Mouse (Mus musculus): ENCODE measurements around the gene Nudt6. TPM values are rescaled to one million over a fixed set of nuclear protein-coding genes. Genes with fewer than 3 reads are reported as not detected.

Gene Nudt6
- polyA plus RNA-seq, 1 experiment from 2014 or later: 8.6 TPM

DNA sequence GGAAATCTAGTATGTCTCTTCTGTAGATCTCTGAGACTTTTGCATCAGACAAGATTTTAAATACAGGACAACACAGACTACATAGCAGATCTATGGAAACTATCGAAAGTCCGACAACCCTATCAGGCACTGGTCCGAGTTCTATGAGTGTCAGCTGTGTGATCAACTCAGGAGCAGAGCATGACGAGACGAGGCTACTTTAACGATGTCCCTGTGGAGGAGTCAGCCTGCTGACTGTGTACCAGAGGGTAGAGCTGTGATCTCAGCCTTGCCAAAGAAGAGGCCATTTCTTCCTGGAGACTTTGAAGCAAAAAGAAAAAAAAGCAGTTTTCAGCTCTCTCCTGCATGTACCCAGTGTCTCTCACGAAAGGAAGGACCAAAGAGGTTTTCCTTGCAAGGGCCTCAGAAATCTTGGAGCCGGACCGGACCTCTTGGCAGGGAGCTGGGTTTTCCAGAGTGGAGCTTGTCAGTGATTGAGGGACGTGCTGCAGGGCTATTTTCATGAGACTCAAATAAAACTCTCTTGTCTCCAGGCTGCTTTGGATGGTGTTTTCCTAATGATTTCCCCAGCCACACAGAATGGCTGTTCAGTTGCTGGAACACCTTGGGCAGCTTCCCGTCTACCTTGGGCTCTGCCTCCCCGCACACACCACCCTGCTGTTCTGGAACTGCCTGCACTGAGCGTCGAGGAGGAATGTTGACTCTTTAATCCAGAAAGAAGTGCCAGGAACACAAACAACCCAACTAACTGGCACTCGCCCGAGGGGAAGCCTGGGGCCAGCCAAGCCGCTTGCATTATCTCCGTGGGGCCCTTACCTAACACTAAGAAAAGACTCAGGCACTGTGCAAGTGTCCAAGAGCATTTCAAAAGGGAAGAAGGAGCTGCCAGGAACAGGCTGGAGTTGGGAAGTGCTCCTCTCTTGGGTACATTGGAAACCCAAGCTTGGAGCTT, 39.8 kb downstream of the Nudt6 start:
- Histone ChIP-seq H3K36me3 (no peaks in the 10 kb centered on the region), H3K4me2 (no peak overlapping the region), H3K27ac (peak overlapping the region; percentile 57; the same call in 1 of the 2 replicates), H3K4me3 (replicated peaks) (no peak overlapping the region), H3K4me1 (0 out of 2 replicates have a peak, but pooled peaks cover 5% of the 10 kb centered on the region), H3K9ac (no peak overlapping the region), H3K27me3 (replicated peaks) (no peaks in the 10 kb centered on the region), H3K9me3 (no peaks in the 10 kb centered on the region)
- no peak for ATAC-seq (ENCODE audit: insufficient read depth, low FRiP score, low read depth)
- WGBS: 62% methylated on average over 18 of the region's 18 CpGs

DNA sequence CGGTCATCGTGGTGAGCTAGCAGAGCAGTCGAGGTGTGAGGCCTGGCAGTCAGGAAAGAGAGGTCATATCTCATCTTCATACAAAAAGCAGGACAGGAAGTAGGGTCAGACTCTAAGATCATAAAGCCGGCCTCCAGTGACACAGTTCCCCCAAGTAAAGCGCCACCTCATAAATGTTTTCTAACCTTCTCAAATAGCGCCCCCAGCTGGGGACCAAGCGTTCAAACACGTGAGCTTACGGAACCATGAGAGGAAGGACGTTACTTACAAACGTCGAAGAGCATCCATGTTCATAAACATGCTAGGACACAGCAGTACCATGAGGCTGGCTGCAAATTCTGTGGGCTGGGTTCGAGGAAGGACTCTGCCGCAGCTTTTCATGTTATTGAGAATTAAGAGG, 40.8 kb downstream of the Nudt6 start:
- no peak overlapping the region for H3K4me3 ChIP-seq (replicated peaks)
- 0 out of 2 replicates have a peak, but pooled peaks cover 5% of the 10 kb centered on the region for H3K4me1 ChIP-seq
- no peaks in the 10 kb centered on the region for H3K27me3 ChIP-seq (replicated peaks)
- H3K9ac ChIP-seq: no peak overlapping the region
- no peaks in the 10 kb centered on the region for H3K9me3 ChIP-seq
- ATAC-seq (ENCODE audit: insufficient read depth, low FRiP score, low read depth): no peak
- WGBS: 80% methylated on average over 14 of the region's 14 CpGs
- H3K27ac ChIP-seq: no peak overlapping the region; the same call in 1 of the 2 replicates
- H3K36me3 ChIP-seq: no peaks in the 10 kb centered on the region
- no peak overlapping the region for H3K4me2 ChIP-seq

- Histone ChIP-seq H3K4me2 (no peak overlapping the region), H3K27me3 (replicated peaks) (no peaks in the 10 kb centered on the region), H3K9me3 (no peaks in the 10 kb centered on the region), H3K9ac (no peak overlapping the region), H3K36me3 (no peaks in the 10 kb centered on the region), H3K4me1 (0 out of 2 replicates have a peak, but pooled peaks cover 5% of the 10 kb centered on the region), H3K27ac (peak overlapping the region; percentile 7; the same call in 1 of the 2 replicates), H3K4me3 (replicated peaks) (no peak overlapping the region)
- ATAC-seq (ENCODE audit: insufficient read depth, low FRiP score, low read depth): no peak
- WGBS: 63% methylated on average over 6 of the region's 6 CpGs
Measured at GRCm38 (mm10) chr3:37378412-37378811, 41.6 kb downstream of the Nudt6 start.

DNA sequence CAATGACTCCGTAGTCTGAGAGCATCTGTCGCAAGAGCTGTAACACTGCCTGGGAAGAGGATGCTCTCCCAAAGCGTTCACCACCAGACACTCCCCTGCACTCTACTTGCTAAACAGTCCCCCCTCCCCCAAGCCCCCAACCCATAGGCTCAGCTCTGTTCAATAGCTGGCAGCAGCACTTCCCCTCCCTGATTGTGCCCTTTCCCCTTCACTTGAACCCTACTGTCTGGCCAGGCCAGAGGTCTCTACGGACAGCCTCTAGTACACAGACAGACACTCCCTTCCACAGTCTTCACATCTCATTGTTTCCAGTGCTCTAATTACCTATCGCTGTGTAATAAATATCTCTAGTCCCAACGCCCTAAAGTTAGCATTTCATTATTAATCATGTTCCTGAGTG, 42.1 kb downstream of the Nudt6 start:
- WGBS: 63% methylated on average over 6 of the region's 6 CpGs
- no peak overlapping the region for H3K4me2 ChIP-seq
- no peaks in the 10 kb centered on the region for H3K36me3 ChIP-seq
- no peaks in the 10 kb centered on the region for H3K9me3 ChIP-seq
- no peak overlapping the region for H3K4me3 ChIP-seq (replicated peaks)
- no peak overlapping the region for H3K27ac ChIP-seq
- ATAC-seq (ENCODE audit: insufficient read depth, low FRiP score, low read depth): no peak
- 0 out of 2 replicates have a peak, but pooled peaks cover 5% of the 10 kb centered on the region for H3K4me1 ChIP-seq
- H3K27me3 ChIP-seq (replicated peaks): no peaks in the 10 kb centered on the region
- H3K9ac ChIP-seq: no peak overlapping the region

- WGBS: 82% methylated on average over 11 of the region's 11 CpGs
Measured at GRCm38 (mm10) chr3:37373712-37374111, 46.3 kb downstream of the Nudt6 start.

DNA sequence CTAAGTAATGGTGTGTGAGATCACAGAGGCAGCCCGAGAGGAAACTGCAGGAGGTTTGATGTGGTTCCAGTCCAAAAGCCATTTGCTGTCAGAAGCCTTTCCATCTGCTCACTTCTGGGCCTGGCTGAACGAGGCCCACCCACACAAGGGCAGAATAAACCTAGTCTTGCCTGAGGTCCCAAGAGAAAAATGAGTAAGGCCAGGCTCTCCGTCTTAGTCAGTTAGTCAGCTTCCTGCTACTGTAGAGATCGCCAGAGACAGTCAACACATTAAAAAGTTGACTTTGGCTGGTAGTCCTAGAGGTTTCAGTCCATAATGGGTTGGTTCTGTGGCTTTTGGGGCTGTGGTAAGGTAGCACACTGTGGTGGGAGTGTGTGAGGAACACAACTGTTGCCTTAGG, 49.6 kb downstream of the Nudt6 start:
- H3K9ac ChIP-seq: no peak overlapping the region
- no peak overlapping the region for H3K4me3 ChIP-seq (replicated peaks)
- H3K4me2 ChIP-seq: no peak overlapping the region
- whole genome bisulfite sequencing: 59% methylated on average over 4 of the region's 4 CpGs
- no peaks in the 10 kb centered on the region for H3K36me3 ChIP-seq
- no peak for ATAC-seq (ENCODE audit: insufficient read depth, low FRiP score, low read depth)
- H3K4me1 ChIP-seq: no peaks in the 10 kb centered on the region; the same call in 1 of the 2 replicates
- no peaks in the 10 kb centered on the region for H3K27me3 ChIP-seq (replicated peaks)
- no peak overlapping the region for H3K27ac ChIP-seq
- H3K9me3 ChIP-seq: no peaks in the 10 kb centered on the region

More at GRCm38 (mm10) chr3:37373712-37374111, 46.3 kb downstream of the Nudt6 start:
- H3K9me3 ChIP-seq: no peaks in the 10 kb centered on the region
- no peak overlapping the region for H3K9ac ChIP-seq
- no peak overlapping the region for H3K4me3 ChIP-seq (replicated peaks)
- H3K36me3 ChIP-seq: no peaks in the 10 kb centered on the region
- no peaks in the 10 kb centered on the region for H3K4me1 ChIP-seq
- no peak overlapping the region for H3K27ac ChIP-seq
- ATAC-seq (ENCODE audit: insufficient read depth, low FRiP score, low read depth): no peak
- H3K27me3 ChIP-seq (replicated peaks): no peaks in the 10 kb centered on the region
- H3K4me2 ChIP-seq: no peak overlapping the region

- 56% methylated on average over 4 of the region's 4 CpGs for WGBS
- H3K9ac ChIP-seq: no peak overlapping the region
- no peak for ATAC-seq (ENCODE audit: insufficient read depth, low FRiP score, low read depth)
- no peaks in the 10 kb centered on the region for H3K9me3 ChIP-seq
- no peaks in the 10 kb centered on the region for H3K36me3 ChIP-seq
- no peaks in the 10 kb centered on the region; the same call in 1 of the 2 replicates for H3K4me1 ChIP-seq
- H3K4me3 ChIP-seq (replicated peaks): no peak overlapping the region
- no peak overlapping the region for H3K27ac ChIP-seq
- H3K4me2 ChIP-seq: no peak overlapping the region
- H3K27me3 ChIP-seq (replicated peaks): no peaks in the 10 kb centered on the region
Measured at GRCm38 (mm10) chr3:37366381-37367053, 53.5 kb downstream of the Nudt6 start.

- Histone ChIP-seq H3K4me2 (no peak overlapping the region), H3K4me1 (no peaks in the 10 kb centered on the region; the same call in 1 of the 2 replicates), H3K4me3 (replicated peaks) (no peak overlapping the region), H3K27ac (no peak overlapping the region), H3K9me3 (no peaks in the 10 kb centered on the region), H3K27me3 (replicated peaks) (no peaks in the 10 kb centered on the region), H3K9ac (no peak overlapping the region), H3K36me3 (no peaks in the 10 kb centered on the region)
- no peak for ATAC-seq (ENCODE audit: insufficient read depth, low FRiP score, low read depth)
- WGBS: 41% methylated on average over 3 of the region's 3 CpGs
Measured at GRCm38 (mm10) chr3:37365976-37366375, 54.0 kb downstream of the Nudt6 start.

DNA sequence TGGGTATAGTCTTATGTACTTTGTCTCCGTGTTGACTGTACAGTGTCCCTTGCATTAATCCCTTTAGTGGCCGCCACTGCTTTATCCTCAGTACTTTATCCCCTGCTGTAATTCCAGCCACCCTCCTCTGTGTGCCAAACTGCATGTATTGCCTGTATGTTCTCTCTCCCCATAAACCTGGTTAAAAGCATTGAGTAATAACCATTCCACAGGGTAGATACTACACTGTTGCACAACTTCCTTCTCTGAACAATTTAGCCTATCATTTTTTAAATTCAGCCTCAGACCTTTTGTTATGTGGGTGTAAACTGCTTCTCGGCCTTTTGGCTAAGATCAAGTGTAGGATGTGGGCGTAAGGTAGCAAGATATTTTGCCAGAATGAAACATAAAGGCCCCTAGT, 54.9 kb downstream of the Nudt6 start:
- Histone ChIP-seq H3K4me2 (no peak overlapping the region), H3K27ac (no peak overlapping the region), H3K36me3 (no peaks in the 10 kb centered on the region), H3K4me1 (no peaks in the 10 kb centered on the region; the same call in 1 of the 2 replicates), H3K9ac (no peak overlapping the region), H3K4me3 (replicated peaks) (no peak overlapping the region), H3K27me3 (replicated peaks) (no peaks in the 10 kb centered on the region), H3K9me3 (no peaks in the 10 kb centered on the region)
- WGBS: 79% methylated on average over 4 of the region's 4 CpGs
- ATAC-seq (ENCODE audit: insufficient read depth, low FRiP score, low read depth): no peak

DNA sequence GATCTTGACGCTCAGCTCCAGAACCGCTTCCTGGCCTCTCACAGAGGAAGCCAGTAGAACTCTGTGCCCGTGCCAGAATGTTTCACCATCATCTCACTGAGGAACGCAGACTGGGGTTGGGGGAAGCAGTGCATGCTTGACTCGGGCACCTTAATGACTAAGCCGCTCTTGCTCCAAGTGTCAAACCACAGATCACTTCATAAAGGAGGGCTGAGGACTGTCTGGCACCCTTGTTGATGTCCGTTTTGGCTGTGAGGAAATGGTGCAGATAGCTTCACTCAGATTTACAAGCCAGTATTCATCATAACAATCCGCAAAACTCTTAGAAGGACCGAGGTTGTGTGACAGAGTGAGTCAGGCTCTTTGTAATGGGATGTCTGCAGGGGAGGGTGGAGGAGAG, 59.3 kb downstream of the Nudt6 start:
- Histone ChIP-seq H3K27me3 (replicated peaks) (no peaks in the 10 kb centered on the region), H3K4me1 (no peaks in the 10 kb centered on the region), H3K4me2 (no peak overlapping the region), H3K27ac (no peak overlapping the region), H3K4me3 (replicated peaks) (no peak overlapping the region), H3K9me3 (no peaks in the 10 kb centered on the region), H3K36me3 (no peaks in the 10 kb centered on the region), H3K9ac (no peak overlapping the region)
- WGBS: 62% methylated on average over 9 of the region's 9 CpGs
- no peak for ATAC-seq (ENCODE audit: insufficient read depth, low FRiP score, low read depth)

Data from stomach, embryonic 15.5 days (tissue).